Mouse (Mus musculus): ENCODE results near the gene Gm4767.
"Not testable (repeated sequence)": the region's sequence is repeated elsewhere in the genome, so short reads cannot be mapped to it uniquely, and the experiment has no call there.

Gene Gm4767

GRCm38 (mm10) chr10:81811899-81812298 is at the start of gene Gm4767:
Gm4767 (plus strand) TSS chr10:81812186.
- not testable (repeated sequence) for DNase-seq (ENCODE audit: low read depth, low spot score)

GRCm38 (mm10) chr10:81770506-81771403 is 41.2 kb upstream of the Gm4767 start, which contains the start of gene Gm3055:
Gm3055 (minus strand) TSS chr10:81771161.
- DNase-seq (ENCODE audit: low read depth, low spot score), result not testable (repeated sequence)

GRCm38 (mm10) chr10:81771404-81771777 is 40.6 kb upstream of the Gm4767 start:
- DNase-seq (ENCODE audit: low read depth, low spot score), result not testable (repeated sequence)

- DNase-seq (ENCODE audit: low read depth, low spot score), result not testable (repeated sequence)
Measured at GRCm38 (mm10) chr10:81846219-81846618, 34.2 kb downstream of the Gm4767 start.

- DNase-seq (ENCODE audit: low read depth, low spot score), result not testable (repeated sequence)
Measured at GRCm38 (mm10) chr10:81863409-81864407, 51.7 kb downstream of the Gm4767 start, which contains the start of gene Gm32687. Gm32687 (plus strand) TSS chr10:81863934.

Data from ZHBTc4 (cell line).